Comparison of ENCODE assay signal across 10 mouse cellular contexts in genomic region chr3:108203621-108204325, GRCm38 (mm10). TPM values are rescaled to one million over a fixed set of nuclear protein-coding genes. Genes with fewer than 3 reads are reported as not detected.
DNase-seq lines count a peak whose midpoint lies in the region; ATAC-seq and TF ChIP-seq lines count a peak whose summit lies in the region.
"Had no signal": no experiment of that assay in that cellular context is flagged by ENCODE, and none has a peak within 500 bp of the region (broad histone marks: within the 10 kb centered on the region; RNA-seq: fewer than 3 reads in every experiment).

No protein-coding gene starts in this region.

- no peaks in the 10 kb centered on the region for H3K27me3 ChIP-seq in liver, embryonic 12.5 days (replicated peaks)
- H3K27me3 ChIP-seq: midbrain, embryonic 12.5 days had no signal

- TF ChIP-seq POLR2A in cortical plate, adult 2 months (IDR thresholded peaks at IDR 0.05; ENCODE audit: extremely low read depth, insufficient read depth, low read length) = no peak

- no peak overlapping the region for H3K27ac ChIP-seq in liver, embryonic 12.5 days
- peak overlapping the region; percentile 20; the same call in 1 of the 2 replicates for H3K27ac ChIP-seq in cortical plate, adult 2 months (ENCODE audit: insufficient read depth, low read length)
- H3K27ac ChIP-seq: midbrain, embryonic 12.5 days had no signal

- no peak overlapping the region for H3K9ac ChIP-seq in liver, embryonic 12.5 days
- H3K9ac ChIP-seq: midbrain, embryonic 12.5 days had no signal

- ATAC-seq in liver, embryonic 12.5 days = no peak

- H3K9me3 ChIP-seq in liver, embryonic 12.5 days (replicated peaks) = no peaks in the 10 kb centered on the region
- H3K9me3 ChIP-seq: midbrain, embryonic 12.5 days had no signal

- H3K4me2 ChIP-seq in liver, embryonic 12.5 days = no peak overlapping the region
- H3K4me2 ChIP-seq: midbrain, embryonic 12.5 days had no signal

- H3K4me3 ChIP-seq in liver, embryonic 12.5 days = no peak overlapping the region
- H3K4me3 ChIP-seq in cortical plate, adult 2 months (ENCODE audit: insufficient read depth, low read length) = no peak overlapping the region
- H3K4me3 ChIP-seq: erythroblast, embryonic 14.5 days; midbrain, embryonic 12.5 days had no signal

- TF ChIP-seq CTCF in cortical plate, adult 2 months (IDR thresholded peaks at IDR 0.05; ENCODE audit: extremely low read depth, insufficient read depth, low read length) = peak; percentile 81

- DNase-seq in liver = peak; percentile 83
- peak; percentile 90 for DNase-seq in adrenal gland, adult 2 months
- peak; percentile 89 for DNase-seq in heart, postnatal 4 days
- peak; percentile 73 to 86 for DNase-seq in left cerebral cortex, postnatal 25 days (ENCODE audit: low spot score in 2 of 2)
- DNase-seq in naive thymus-derived CD4-positive, alpha-beta T cell, adult 2 months (ENCODE audit: low read depth) = peak; percentile 84
- DNase-seq in thymus, postnatal 10 days (ENCODE audit: low spot score in 2 of 2) = peak; percentile 54 to 81

- intact Hi-C loops in left cerebral cortex, postnatal 25 days (cut with DNase I) = loop anchor here (2.0 kb wide), 1 partner anchor 39 kb away; no protein-coding TSS in a partner anchor

- 67% methylated on average over 11 of the region's 11 CpGs for WGBS in liver, embryonic 12.5 days (ENCODE audit: insufficient replicate concordance)

- peaks cover 46% of the 10 kb centered on the region for H3K4me1 ChIP-seq in liver, embryonic 12.5 days
- H3K4me1 ChIP-seq in cortical plate, adult 2 months (ENCODE audit: control insufficient read depth, insufficient read depth, low read length) = peaks cover 5% of the 10 kb centered on the region

- H3K36me3 ChIP-seq in liver, embryonic 12.5 days = peaks cover 62% of the 10 kb centered on the region

RNA-seq across cellular contexts. Expression of gene Cyb561d1, which starts 2.8 kb away (rescaled TPM):
- polyA plus RNA-seq in liver, embryonic 12.5 days (2016; fragmentation: Nextera tagmentation; extraction: Ambion mirVana) = 2.8 TPM in 2 replicates
- 1 to 10 TPM; 6.4 to 7.9 TPM for total RNA-seq in adrenal gland, adult 2 months (2021)
- 6.9 and 8.1 TPM in 2 replicates for polyA plus RNA-seq in adrenal gland, adult 2 months (2012; rRNA removed)
- polyA plus RNA-seq in cortical plate, adult 2 months (2012; rRNA removed) = 15.0 and 16.9 TPM in 2 replicates
- total RNA-seq in heart, postnatal 4 days (2021) = 1 to 10 TPM; 4.9 to 5.4 TPM
- 10 to 100 TPM; 17.4 to 17.9 TPM for total RNA-seq in left cerebral cortex, postnatal 25 days (2021)

RNA-seq across cellular contexts. Expression of gene Atxn7l2, which starts 7.0 kb away (rescaled TPM):
- polyA plus RNA-seq in liver, embryonic 12.5 days (2016; fragmentation: Nextera tagmentation; extraction: Ambion mirVana) = 4.5 and 4.9 TPM in 2 replicates
- 1 to 10 TPM; 9.1 to 9.4 TPM for total RNA-seq in adrenal gland, adult 2 months (2021)
- polyA plus RNA-seq in adrenal gland, adult 2 months (2012; rRNA removed) = 11.8 and 13.5 TPM in 2 replicates
- polyA plus RNA-seq in cortical plate, adult 2 months (2012; rRNA removed) = 36.5 and 43.0 TPM in 2 replicates
- total RNA-seq in heart, postnatal 4 days (2021) = 1 to 10 TPM; 6.9 to 7.7 TPM
- 10 to 100 TPM; 24.0 to 24.2 TPM for total RNA-seq in left cerebral cortex, postnatal 25 days (2021)

RNA-seq across cellular contexts. Expression of gene Amigo1, which starts 17.6 kb away (rescaled TPM):
- 1.1 and 1.2 TPM in 2 replicates for polyA plus RNA-seq in liver, embryonic 12.5 days (2016; fragmentation: Nextera tagmentation; extraction: Ambion mirVana)
- 10 to 100 TPM; 21.4 to 27.8 TPM for total RNA-seq in adrenal gland, adult 2 months (2021)
- polyA plus RNA-seq in adrenal gland, adult 2 months (2012; rRNA removed) = 57.6 and 62.3 TPM in 2 replicates
- polyA plus RNA-seq in cortical plate, adult 2 months (2012; rRNA removed) = 43.7 and 49.2 TPM in 2 replicates
- 1 to 10 TPM; 7.1 to 8.1 TPM for total RNA-seq in heart, postnatal 4 days (2021)
- 10 to 100 TPM; 68.7 to 72.9 TPM for total RNA-seq in left cerebral cortex, postnatal 25 days (2021)

RNA-seq across cellular contexts. Expression of gene Sypl2, which starts 22.7 kb away (rescaled TPM):
- 0.12 and 0.14 TPM in 2 replicates for polyA plus RNA-seq in liver, embryonic 12.5 days (2016; fragmentation: Nextera tagmentation; extraction: Ambion mirVana)
- under 1 TPM; 0.20 to 0.97 TPM for total RNA-seq in adrenal gland, adult 2 months (2021)
- polyA plus RNA-seq in adrenal gland, adult 2 months (2012; rRNA removed) = 0.11 and 0.31 TPM in 2 replicates
- polyA plus RNA-seq in cortical plate, adult 2 months (2012; rRNA removed) = 2.1 and 2.7 TPM in 2 replicates
- 1 to 10 TPM; 2.6 to 4.1 TPM for total RNA-seq in heart, postnatal 4 days (2021)
- total RNA-seq in left cerebral cortex, postnatal 25 days (2021) = 1 to 10 TPM; 1.3 to 1.9 TPM
- polyA plus RNA-seq: erythroblast, embryonic 14.5 days had no signal

RNA-seq across cellular contexts. Expression of gene Gpr61, which starts 49.1 kb away (rescaled TPM):
- 0.04 TPM in 1 of 2 replicates, not detected in the other for polyA plus RNA-seq in liver, embryonic 12.5 days (2016; fragmentation: Nextera tagmentation; extraction: Ambion mirVana)
- total RNA-seq in adrenal gland, adult 2 months (2021) = under 1 TPM; 0.20 to 0.48 TPM
- polyA plus RNA-seq in adrenal gland, adult 2 months (2012; rRNA removed) = 0.12 and 0.20 TPM in 2 replicates
- 12.3 and 13.2 TPM in 2 replicates for polyA plus RNA-seq in cortical plate, adult 2 months (2012; rRNA removed)
- not detected for total RNA-seq in heart, postnatal 4 days (2021)
- 10 to 100 TPM; 18.1 to 19.4 TPM for total RNA-seq in left cerebral cortex, postnatal 25 days (2021)
- polyA plus RNA-seq: erythroblast, embryonic 14.5 days had no signal
